Mouse (Mus musculus): Measurements from ENCODE around the gene Fam193a.

Gene Fam193a

DNA sequence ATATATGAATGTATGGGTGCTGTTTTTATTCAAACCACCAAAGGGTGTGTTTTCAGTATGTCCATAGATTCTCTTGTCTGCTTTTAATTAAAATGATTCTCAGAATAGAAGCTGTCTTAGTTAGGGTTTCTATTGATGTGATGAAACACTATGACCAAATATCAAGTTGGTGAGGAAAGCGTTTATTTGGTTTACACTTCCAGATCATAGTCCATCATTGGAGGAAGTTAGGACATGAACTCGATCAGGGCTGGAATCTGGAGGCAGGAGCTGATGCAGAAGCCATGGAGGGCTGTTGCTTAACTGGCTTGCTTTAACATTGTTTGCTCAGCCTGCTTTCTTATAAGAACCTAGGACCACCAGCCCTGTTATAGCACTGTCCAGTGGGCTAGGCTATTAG lies 12.0 kb downstream of the Fam193a start:
- no peak for DNase-seq (ENCODE audit: low read depth, low spot score)

DNA sequence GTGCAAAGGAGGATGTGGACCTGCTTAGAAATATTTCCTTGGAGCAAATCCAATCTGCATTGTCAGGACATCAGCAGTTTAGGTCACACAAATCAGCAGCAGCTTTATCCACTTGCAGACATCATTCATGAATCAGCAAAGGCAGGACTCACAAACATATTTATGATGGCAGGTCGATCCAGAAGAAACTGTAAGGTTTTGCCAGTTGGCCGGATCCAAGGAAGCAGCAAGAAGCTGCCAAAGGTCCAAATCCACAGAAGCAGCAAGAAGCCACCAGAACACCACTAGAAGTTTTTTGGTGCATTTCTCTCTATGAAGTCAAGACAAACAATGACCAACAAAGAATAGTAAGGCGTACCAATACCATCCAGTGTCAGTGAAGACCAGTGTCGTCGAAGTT lies 15.9 kb downstream of the Fam193a start:
- no peak for DNase-seq (ENCODE audit: low read depth, low spot score)

DNA sequence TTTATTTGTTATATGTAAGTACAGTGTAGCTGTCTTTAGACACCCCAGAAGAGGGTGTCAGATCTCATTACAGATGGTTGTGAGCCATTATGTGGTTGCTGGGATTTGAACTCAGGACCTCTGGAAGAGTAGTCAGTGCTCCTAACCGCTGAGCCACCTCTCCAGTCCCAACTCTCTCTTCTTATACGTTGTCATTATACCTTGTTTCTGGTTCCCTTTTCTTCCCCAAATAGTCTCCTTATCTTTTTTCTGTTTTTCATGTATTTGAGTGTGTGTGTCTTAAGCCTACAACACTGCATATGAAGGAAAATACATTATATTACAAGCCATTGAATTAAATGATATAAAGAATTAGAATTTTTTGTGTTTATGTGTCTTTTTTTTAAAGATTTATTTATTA lies 17.0 kb downstream of the Fam193a start:
- DNase-seq (ENCODE audit: low read depth, low spot score): no peak

DNA sequence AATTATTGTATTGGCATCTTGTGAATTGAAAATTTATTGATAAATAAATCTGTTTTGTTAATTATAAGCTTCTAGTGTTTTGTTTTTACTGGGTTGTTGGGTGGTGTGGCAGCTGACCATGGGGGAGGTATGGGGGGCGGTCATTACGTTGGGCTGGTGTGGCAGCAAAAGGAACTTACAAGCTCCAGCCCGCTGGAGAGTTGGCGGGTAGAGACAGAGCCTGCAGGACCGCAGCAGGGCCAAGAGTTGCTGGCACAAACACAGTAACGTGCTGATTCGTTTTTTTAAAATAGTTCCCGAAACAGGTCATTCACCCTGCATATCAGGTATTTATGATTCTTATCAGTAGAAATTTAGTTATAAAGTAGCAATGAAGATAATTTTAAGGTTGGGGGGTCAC lies 23.5 kb downstream of the Fam193a start:
- no peak for DNase-seq (ENCODE audit: low read depth, low spot score)

DNA sequence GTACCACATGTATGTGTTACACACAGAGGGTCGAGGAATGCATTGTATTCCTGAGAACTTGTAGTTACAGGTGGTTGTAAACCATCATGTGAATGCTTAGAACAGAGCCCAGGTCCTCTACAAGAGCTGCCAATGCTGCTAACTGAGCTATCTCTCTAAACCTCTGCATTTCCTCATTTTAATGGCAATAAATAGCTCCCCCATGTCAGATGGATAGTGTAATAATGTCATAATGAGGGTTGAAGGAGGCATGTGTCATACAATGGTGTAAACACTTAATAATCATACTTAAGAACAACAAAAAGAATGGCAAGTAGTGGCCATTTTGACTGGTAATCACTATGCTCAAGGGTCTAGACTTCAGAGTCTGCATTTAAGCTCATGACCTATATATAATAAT lies 25.6 kb downstream of the Fam193a start:
- no peak for DNase-seq (ENCODE audit: low read depth, low spot score)

DNA sequence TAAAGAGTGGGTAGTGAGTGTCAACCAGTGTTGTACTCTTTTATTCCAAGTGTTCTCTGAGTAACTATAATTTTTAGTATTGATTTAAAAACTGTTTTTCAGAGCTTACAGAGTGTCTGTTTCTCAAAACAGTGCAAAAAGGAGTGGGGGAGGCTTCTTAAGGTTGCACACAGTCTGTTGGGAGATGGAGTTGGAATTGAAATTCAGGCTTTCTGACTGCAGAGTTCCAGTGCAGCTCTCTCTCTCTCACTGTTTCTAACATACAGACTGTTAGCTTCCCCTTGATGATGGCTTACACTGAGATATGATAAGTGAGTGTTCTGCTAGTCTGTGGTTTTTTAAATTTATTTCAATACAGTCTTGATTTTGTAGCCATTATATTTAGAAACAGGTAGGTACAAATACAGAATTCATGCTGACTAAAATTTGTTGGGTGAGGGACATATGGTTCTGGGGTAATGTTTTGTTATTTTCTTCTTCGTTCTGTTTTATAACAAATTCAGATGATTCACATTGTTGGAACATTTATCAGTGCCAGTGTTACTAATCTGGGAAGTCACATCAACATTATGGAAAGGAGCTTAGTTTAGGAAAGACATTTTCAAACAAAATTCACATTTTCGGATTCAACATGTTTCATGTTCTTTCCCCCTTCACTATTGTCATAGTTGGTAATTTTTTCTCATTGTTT lies 26.3 kb downstream of the Fam193a start:
- no peak for DNase-seq (ENCODE audit: low read depth, low spot score)

DNA sequence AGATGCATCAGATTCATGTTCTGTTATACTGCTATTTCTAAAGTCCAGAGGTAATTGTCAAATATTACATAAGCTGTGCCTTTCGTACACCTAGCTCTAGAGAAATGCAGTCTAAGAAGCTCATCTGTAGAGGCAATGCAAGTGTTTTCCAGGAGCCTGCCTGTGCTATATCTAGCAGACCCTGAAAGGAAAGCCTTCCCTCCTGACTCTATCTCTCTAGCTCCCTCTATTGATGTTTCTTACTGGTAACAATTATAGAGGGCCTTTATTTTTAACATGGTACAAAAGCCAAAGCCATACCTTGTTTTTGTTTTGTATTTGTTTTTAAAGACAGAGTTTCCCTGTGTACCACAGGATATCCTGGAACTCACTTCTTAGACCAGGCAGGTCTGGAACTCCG lies 28.1 kb downstream of the Fam193a start:
- no peak for DNase-seq (ENCODE audit: low read depth, low spot score)

DNA sequence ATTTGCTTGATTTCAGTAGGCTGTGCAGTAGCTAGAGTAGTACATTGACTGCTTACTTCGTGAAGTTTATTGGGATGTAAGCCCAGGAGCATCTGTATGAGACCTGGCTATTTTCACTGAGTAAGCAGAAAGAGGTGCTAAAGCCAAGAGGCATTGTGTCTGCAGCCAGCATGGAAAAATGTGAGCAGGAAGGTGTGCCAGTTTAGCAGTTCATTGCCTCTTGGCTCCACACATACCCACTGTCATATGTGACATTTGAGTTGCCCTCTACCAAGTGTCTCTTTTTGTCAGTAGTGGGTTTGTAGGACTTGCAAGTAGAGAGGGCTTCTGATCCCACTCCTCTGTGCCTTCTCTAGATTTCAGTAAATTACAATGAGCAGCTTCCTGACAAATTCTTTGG lies 28.6 kb downstream of the Fam193a start:
- no peak for DNase-seq (ENCODE audit: low read depth, low spot score)

DNA sequence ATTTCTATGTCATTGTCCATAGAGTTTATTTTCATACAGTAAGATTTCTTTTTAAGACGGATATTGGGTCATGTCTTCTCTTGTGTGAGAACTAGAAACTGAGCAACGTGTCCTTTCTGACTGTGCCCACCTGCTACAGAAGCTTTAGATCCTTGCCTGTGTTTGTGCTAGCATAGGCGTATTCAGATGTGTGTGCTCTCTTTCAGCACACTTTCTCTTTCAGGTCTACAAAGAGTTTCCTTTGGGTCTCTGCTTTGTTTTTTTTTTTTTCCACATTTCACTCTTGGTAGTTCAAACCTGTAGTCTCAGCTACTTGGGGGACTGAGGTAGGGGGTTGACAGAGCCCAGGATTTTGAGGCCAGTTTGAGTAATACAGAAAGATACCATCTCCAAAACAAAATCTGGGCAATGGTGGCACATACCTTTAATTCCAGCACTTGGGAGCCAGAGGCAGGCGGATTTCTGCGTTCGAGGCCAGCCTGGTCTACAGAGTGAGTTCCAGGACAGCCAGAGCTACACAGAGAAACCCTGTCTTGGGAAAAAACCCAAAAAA lies 37.7 kb downstream of the Fam193a start:
- peak; percentile 48 for DNase-seq (ENCODE audit: low read depth, low spot score)

DNA sequence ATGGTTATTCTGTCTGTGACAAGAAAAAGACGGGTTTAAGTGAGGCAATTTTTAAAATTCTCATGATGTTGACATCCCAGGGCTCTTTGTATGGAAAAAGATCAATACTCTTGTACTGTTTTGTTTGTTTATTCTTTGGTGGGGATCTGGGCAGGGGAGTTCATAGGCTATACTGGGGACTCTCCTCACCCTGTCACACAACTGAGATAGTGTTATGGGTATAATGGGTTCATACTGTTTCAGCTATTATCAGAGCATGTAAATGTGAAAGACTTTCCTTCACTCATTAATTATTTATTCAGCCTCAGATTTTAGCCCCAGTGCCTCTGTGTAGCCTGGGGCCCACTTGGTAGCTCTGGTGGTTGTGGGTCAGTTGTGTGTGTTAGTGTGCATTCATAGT lies 39.3 kb downstream of the Fam193a start:
- DNase-seq (ENCODE audit: low read depth, low spot score): no peak

DNA sequence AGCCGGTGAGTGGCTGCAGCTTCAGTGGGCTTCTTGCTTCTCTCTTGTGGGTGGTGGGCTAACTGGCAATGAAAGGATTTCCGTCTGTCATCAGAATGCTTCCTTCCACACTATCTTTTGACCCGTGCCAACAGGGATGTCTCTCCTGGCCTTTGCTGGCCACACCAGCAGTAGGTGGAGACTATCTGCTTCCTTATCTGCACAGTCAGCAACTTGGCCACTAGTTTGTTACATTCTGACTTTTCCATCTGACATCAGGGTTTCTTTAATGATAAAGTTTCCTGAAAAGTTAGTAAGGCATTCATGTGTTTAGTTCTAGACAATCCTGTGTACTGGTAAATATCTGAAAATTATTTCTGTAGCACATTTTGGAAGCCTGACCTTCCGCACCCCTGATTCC lies 41.1 kb downstream of the Fam193a start:
- DNase-seq (ENCODE audit: low read depth, low spot score): no peak

DNA sequence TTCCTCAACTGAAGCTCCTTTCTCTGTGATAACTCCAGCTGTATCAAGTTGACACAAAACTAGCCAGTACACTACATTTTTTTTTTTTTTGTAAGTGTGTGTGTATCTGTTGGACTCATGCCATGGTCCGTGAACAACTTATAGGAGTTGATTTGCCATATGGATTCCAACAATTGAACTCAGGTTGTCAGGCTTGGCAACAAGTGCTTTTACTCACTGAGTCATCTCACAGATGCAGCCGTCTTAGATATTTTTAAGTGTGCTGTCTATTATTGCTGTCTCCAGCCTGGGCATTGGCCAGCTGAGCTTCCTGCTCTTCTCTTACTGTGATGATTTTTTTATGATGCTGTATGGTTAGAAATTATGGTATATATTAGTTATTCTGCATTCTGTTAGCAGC lies 44.2 kb downstream of the Fam193a start:
- DNase-seq (ENCODE audit: low read depth, low spot score): no peak

DNA sequence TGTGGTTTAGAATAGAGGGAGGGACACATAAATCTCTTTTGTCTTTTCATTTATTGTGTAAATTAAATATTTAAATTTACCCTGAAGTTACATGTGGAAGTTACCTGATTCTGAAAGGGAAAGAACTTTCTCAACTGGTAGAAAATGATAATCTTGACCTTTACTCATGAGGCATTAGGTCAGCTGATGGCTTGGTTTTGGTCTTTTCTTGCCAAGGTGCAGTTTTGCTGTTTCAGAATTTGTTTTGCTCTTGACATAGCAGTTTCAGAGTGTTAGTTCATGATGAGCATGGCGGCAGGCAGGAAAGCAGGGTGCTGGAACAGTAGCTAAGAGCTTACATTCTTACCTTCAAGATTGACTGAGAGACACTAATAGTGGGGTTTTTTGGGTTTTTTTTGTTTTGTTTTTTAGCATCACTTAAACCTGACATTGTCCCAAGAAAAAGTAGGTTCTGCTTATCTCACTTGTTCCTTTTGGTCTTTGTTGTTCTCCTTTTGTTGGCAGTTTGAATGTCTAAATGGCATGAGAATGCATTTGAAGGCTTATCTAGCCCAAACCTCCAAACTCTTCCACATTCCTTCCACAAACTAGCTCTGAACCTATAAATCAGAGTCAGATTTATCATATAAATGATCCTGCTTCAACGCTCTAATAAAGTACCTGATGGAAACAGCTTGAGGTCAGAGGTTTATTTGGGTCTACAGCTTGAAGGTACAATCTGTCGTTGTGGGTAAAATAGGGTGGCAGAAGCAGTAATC lies 47.7 kb downstream of the Fam193a start:
- no peak for DNase-seq (ENCODE audit: low read depth, low spot score)

DNA sequence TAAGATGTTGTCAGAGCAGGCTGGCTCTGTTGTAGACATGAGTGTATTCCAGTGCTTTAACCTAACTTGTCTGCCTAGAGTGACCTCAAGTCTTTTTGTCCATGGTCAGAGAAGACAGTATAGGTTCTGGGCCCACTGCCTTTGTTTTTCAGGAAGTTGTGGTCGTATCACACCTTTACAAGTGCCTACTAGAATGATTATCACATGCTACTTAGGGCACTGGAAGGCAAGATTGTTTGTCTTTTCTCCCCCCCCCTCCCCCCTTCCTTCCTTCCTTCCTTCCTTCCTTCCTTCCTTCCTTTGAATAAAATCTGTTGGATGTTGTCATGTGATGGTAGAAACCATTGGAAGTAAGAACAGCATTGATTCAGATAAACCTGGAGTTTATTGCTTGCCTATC lies 49.5 kb downstream of the Fam193a start:
- no peak for DNase-seq (ENCODE audit: low read depth, low spot score)

DNA sequence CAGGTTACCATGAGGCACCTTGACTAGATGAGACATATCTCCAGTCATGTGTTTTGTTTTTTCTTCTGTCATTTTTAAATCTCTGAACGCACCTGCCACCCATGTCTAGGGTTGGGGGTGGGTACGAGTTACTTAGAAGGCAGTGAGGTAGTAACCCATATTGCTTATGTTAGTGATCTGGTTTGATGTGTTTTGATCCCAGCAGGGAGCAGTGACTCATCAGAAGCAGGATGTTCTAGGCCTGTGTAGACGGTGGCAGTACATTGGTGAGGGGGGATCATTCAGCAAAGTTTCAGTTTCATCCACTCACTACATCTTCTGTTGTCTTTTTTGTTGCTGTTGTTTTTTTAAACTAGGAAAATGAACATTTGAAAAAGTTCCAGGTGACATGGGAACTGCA lies 61.0 kb downstream of the Fam193a start:
- DNase-seq (ENCODE audit: low read depth, low spot score): peak; percentile 55

DNA sequence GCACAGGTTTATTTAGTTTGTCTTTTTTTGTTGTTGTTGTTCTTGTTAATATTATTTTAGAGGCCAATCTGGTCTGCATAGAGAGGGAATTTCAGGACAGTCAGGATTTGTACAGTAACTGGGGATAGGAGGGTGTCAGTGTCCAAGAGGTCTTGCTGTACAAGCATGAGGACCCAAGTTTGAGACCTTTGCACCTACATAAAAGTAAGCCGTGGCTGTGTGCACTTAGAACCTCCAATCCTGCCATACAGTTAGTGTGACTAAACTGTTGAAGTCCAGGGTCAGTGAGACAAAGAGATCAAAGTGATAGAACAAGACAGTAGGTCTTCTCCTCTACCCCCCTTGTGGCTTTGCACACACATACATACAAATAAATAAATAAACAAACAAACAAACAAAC lies 64.1 kb downstream of the Fam193a start:
- DNase-seq (ENCODE audit: low read depth, low spot score): no peak

DNA sequence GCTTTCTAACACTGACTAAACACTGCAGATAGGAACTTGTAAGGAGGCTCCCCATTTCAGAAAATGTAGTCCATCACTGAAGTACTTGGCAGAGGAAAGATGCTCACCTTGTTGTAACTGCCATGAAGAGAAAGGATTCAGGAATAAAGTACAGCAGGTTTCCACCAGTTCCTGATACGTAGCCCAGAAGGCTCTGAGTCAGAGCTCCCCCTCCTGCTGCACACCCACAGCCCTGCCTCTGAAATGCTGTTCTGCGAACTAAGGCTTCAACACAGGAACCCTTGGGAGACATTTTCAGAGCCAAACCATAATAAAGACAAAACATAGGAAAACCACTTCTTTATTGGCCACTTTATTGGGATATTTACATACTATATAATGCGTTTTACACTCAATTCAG lies 64.5 kb downstream of the Fam193a start:
- DNase-seq (ENCODE audit: low read depth, low spot score): no peak

DNA sequence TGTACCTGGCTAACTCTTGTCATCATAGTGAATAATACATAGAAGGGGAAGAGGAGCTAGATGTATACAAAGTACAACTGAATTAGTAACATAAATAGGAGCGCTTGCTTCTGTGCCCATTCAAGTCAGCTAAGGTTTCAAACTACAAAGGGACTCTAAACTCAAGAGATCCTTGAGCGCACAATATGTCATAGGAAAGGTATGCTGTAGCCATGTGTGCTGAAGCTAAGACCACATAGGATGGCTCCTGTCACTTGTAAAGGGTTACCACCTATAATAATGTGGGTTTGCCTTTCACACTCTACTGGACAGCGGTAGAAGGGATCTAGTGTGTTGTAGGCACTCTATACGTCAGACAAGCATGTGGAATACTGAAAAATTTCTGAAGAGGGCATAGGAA lies 68.3 kb downstream of the Fam193a start:
- DNase-seq (ENCODE audit: low read depth, low spot score): no peak

DNA sequence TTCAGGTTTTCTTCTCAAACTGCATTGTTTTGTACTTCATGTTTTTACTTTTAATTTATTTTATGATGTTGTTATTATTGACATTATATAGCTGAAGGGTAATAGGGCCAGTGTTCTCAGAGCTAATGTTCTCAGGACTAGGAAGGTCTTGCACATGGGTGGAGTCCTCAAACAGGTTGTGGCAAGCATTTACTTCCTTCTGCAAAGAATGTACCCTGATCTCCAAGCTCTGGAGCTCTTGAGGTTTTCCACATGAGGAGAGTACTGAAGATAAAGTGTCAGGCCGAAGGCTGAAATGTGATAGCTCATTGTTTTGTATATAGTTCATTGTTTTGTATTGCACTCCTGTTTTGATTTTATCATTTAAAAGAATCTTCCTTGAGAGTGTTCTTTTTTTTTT lies 68.9 kb downstream of the Fam193a start:
- DNase-seq (ENCODE audit: low read depth, low spot score): no peak

DNA sequence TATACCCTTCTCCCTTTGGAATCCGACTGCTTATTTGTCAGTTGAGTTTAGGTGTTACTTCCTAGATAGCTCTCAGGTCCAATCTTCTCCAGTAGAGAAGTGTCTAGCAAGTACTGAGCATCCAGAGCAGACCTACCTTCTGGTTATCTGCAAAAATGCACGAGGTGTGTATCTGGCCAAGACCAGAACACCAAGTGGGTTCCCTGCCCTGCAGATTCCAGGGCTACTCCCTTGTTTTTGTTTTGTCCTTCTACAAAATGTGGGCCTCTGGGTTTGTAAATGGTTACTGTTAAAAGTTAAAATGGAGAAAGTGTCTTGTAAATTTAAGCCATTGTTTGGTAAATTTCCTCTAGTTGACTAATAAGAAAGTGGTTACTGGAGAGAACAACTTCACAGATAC lies 70.0 kb downstream of the Fam193a start:
- no peak for DNase-seq (ENCODE audit: low read depth, low spot score)

DNA sequence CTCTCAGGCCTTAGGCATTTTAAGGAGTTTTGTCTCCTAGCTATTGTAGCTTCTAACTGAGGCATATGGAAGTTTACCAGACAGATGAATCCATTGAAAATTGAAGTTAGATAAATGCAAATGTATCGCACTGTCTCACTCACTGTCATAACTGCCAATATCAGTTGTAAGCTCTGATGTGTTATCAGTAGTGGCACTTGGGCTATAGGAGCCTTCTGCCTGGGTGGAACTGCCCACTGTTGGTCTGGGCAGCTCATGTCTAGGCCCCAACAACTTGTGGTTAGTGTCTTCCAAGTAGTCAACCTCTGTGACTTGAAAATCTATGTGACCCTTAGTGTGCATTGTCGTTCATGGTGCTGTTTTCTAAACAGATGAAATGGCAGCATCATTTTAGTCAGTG lies 72.1 kb downstream of the Fam193a start:
- DNase-seq (ENCODE audit: low read depth, low spot score): no peak

DNA sequence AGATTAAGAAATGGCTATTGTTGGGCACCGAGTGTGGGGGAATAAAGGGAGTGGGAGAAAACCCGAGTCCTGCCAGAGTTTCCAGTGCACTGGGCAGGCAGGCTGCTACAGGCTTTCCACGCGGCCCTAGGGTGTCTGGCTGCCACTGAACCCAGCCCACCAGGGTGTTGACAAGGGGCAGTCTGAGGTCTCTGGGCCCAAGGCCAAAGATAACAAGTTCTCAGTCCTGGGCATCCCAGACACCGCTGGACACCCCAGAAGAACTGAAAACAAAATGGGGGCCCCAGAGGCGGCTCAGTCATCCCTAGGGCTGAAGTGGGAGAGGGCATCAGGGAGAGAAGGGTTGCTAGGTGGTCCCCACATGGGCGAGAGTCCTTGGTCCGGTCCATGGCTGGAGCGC lies 76.5 kb downstream of the Fam193a start:
- DNase-seq (ENCODE audit: low read depth, low spot score): no peak

DNA sequence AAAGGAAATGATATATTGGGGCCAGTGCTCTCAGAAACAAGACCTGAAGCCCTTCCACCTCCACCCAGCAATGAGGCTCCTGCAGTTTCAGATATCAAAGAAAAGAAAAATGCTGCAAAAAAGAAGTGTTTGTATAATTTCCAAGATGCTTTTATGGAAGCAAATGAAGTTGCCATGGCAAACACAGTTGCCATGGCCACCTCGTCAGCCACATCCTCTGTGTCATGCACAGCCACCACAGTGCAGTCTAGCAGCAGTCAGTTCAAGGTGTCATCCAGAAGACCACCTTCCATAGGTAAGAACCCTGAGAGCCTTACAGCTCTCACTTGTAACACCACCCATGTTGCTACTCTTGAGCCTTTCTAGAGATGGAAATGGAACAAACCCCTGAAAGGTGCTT lies 89.3 kb downstream of the Fam193a start:
- peak; percentile 63 for DNase-seq (ENCODE audit: low read depth, low spot score)

Data from CD4-positive helper T cell, adult 2 months (primary cell).